ENCODE assay signal across 9 mouse cellular contexts in the genomic region with DNA sequence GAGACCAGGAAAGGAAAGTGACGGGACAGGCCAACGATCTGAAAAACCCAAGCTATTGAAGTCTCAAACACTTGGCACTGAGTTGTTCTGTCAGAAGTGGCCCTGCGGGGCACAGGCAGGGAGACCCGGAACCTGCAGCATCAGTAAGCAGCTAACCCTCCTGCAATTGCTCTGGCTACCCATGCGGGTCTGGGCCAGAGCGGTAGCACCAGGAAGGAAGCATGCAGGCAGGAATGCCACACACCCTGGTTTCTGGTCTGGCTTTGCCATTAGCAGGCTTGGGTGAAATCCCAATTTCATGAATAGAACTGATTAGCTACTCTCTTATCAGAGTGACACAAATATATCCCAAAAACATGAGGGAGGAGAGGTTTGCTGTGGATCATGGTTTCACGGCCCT. TPM values are rescaled to one million over a fixed set of nuclear protein-coding genes. Genes with fewer than 3 reads are reported as not detected.
DNase-seq lines count a peak whose midpoint lies in the region; ATAC-seq and TF ChIP-seq lines count a peak whose summit lies in the region.
"Had no signal": no experiment of that assay in that cellular context is flagged by ENCODE, and none has a peak within 500 bp of the region (broad histone marks: within the 10 kb centered on the region; RNA-seq: fewer than 3 reads in every experiment).

No protein-coding gene starts in this region.

- H3K27ac ChIP-seq in kidney, adult 2 months (ENCODE audit: insufficient read depth, low read depth, low read length), result no peak overlapping the region
- H3K27ac ChIP-seq in limb, embryonic 15.5 days, result peak overlapping the region; percentile 5; the same call in 1 of the 2 replicates
- H3K27ac ChIP-seq in layer of hippocampus, adult 2 months, result no peak overlapping the region

- TF ChIP-seq CTCF in kidney, adult 2 months (conservative IDR thresholded peaks at IDR 0.05; ENCODE audit: insufficient read depth, insufficient read length, low read depth, low read length), result no peak
- no peak for TF ChIP-seq CTCF in layer of hippocampus, adult 2 months (conservative IDR thresholded peaks at IDR 0.05)

- no peak for TF ChIP-seq POLR2A in kidney, adult 2 months (IDR thresholded peaks at IDR 0.05; ENCODE audit: low read depth, low read length)

- no peak overlapping the region for H3K4me2 ChIP-seq in limb, embryonic 15.5 days

- DNase-seq in kidney, adult 2 months, result peak; percentile 10
- DNase-seq in kidney, postnatal 14 days, result no peak
- peak; percentile 39 for DNase-seq in Muller cell, postnatal 12 days (ENCODE audit: inconsistent ontology term)
- DNase-seq in right cerebral cortex, postnatal 14 days, result no peak
- no peak for DNase-seq in frontal cortex, postnatal 36 days (ENCODE audit: low spot score in 2 of 2)
- no peak for DNase-seq in layer of hippocampus, adult 2 months (ENCODE audit: low spot score in 2 of 2)
- DNase-seq: lung, adult 2 months had no signal

- H3K4me3 ChIP-seq in kidney, adult 2 months (ENCODE audit: insufficient read depth, low read depth, low read length), result no peak overlapping the region
- H3K4me3 ChIP-seq in limb, embryonic 15.5 days, result no peak overlapping the region
- H3K4me3 ChIP-seq in layer of hippocampus, adult 2 months, result no peak overlapping the region

- no peaks in the 10 kb centered on the region for H3K9me3 ChIP-seq in limb, embryonic 15.5 days

- H3K9ac ChIP-seq in limb, embryonic 15.5 days, result no peak overlapping the region

- peaks cover 2% of the 10 kb centered on the region for H3K36me3 ChIP-seq in kidney, adult 2 months (ENCODE audit: control insufficient read depth, insufficient read depth, low read length)
- peaks cover 20% of the 10 kb centered on the region for H3K36me3 ChIP-seq in limb, embryonic 15.5 days

- H3K4me1 ChIP-seq in kidney, adult 2 months (ENCODE audit: control insufficient read depth, insufficient read depth, low read length), result no peaks in the 10 kb centered on the region
- H3K4me1 ChIP-seq in limb, embryonic 15.5 days, result peaks cover 4% of the 10 kb centered on the region; the same call in 1 of the 2 replicates

- H3K27me3 ChIP-seq in kidney, adult 2 months (replicated peaks; ENCODE audit: control insufficient read depth, insufficient read depth, low read length), result no peaks in the 10 kb centered on the region
- H3K27me3 ChIP-seq in limb, embryonic 15.5 days, result no peaks in the 10 kb centered on the region

- peak; percentile 31 for ATAC-seq in granulocyte monocyte progenitor cell, adult 5-6 weeks (replicated peaks; ENCODE audit: poor library complexity, severe bottlenecking)
- ATAC-seq in limb, embryonic 15.5 days (ENCODE audit: insufficient number of reproducible peaks, low FRiP score, low TSS enrichment, low read depth), result no peak

- 54% methylated on average over 7 of the region's 7 CpGs for WGBS in kidney, adult 2 months
- WGBS in limb, embryonic 15.5 days, result 66% methylated on average over 7 of the region's 7 CpGs

RNA-seq across cellular contexts. Expression of a gene that starts 30.5 kb away (rescaled TPM):
- 91.9 and 108 TPM in 2 replicates for polyA plus RNA-seq in kidney, adult 2 months (2012; rRNA removed)
- 84.3 and 97.4 TPM in 2 replicates for total RNA-seq in granulocyte monocyte progenitor cell, adult 5-6 weeks (2014; fragmentation: Nextera tagmentation)
- total RNA-seq in granulocyte monocyte progenitor cell, adult 5-6 weeks (2017), result 241 and 247 TPM in 2 replicates
- 65.4 and 70.2 TPM in 2 replicates for polyA plus RNA-seq in limb, embryonic 15.5 days (2015; fragmentation: Nextera tagmentation; extraction: Ambion mirVana)
- 10 to 100 TPM; 37.1 to 40.7 TPM for total RNA-seq in layer of hippocampus, adult 2 months (2021)

RNA-seq across cellular contexts. Expression of a gene that starts 58.6 kb away (rescaled TPM):
- 1.5 and 3.1 TPM in 2 replicates for polyA plus RNA-seq in kidney, adult 2 months (2012; rRNA removed)
- 51.5 and 55.2 TPM in 2 replicates for total RNA-seq in granulocyte monocyte progenitor cell, adult 5-6 weeks (2014; fragmentation: Nextera tagmentation)
- 47.0 and 47.3 TPM in 2 replicates for total RNA-seq in granulocyte monocyte progenitor cell, adult 5-6 weeks (2017)
- polyA plus RNA-seq in limb, embryonic 15.5 days (2015; fragmentation: Nextera tagmentation; extraction: Ambion mirVana), result 36.9 and 40.5 TPM in 2 replicates
- total RNA-seq in layer of hippocampus, adult 2 months (2021), result 10 to 100 TPM; 13.5 to 15.2 TPM

Comparison
In these comparisons a context has a peak if more than half of its experiments do, and no peak if none do; other contexts are left out.
1. DNase-seq: peak in kidney, adult 2 months (single experiment) and Muller cell, postnatal 12 days (single experiment); none in kidney, postnatal 14 days (single experiment), right cerebral cortex, postnatal 14 days (single experiment), frontal cortex, postnatal 36 days (0 of 2) and layer of hippocampus, adult 2 months (0 of 2).